Comparison of ENCODE assay signal across 8 mouse cellular contexts in the genomic region with DNA sequence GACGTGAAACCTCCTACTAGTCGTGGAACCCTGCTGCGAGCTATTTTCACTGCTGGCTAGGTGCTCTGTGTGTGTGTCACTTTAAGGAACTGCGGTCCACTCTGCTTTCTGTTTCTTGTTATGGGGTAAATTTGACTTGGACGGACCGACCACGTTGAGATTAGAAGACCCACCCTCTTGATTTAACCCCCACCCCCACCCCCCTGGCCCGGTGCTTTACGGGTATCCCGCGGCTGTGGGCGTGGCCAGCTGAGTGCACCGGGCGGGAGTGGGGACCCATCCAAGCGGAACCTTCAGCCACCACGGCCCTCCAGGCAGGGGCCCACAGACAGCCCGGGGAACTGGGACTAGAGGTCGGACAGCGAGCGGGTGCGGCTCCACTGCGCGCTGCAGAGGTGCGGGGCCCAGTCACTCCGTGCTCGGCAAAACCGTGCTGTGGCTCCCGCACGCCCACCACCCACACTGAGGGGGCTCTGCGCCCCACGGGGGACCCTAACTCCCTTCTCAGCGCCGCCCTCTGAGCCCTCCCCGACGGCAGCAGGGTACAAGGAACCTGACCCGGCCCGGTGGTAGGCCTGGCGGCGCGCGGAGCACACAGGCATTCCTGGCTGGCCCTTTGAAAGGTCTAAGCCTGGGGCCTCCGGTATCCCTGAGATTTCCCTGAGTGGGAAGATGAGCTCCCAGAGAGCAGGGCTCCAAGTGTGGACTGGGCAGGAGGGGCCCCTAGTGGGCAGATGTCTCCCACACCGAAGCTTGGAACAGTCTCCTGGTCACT. TPM values are rescaled to one million over a fixed set of nuclear protein-coding genes. Genes with fewer than 3 reads are reported as not detected.
DNase-seq lines count a peak whose midpoint lies in the region; ATAC-seq and TF ChIP-seq lines count a peak whose summit lies in the region.

No protein-coding gene starts in this region.

- TF ChIP-seq CTCF in forebrain, postnatal 0 days (IDR thresholded peaks at IDR 0.05; ENCODE audit: low read depth): peak; percentile 7; the same call in 1 of the 2 replicates

- peak; percentile 12; the same call in 1 of the 2 replicates for ATAC-seq in forebrain, postnatal 0 days
- ATAC-seq in megakaryocyte, adult 5-6 weeks (ENCODE audit: poor library complexity, severe bottlenecking): peak; percentile 75

- no peaks in the 10 kb centered on the region for H3K9me3 ChIP-seq in forebrain, postnatal 0 days (ENCODE audit: low read length)
- 0 out of 2 replicates have a peak, but pooled peaks cover 4% of the 10 kb centered on the region for H3K9me3 ChIP-seq in hindbrain, embryonic 10.5 days

- DNase-seq in ZHBTc4 (ENCODE audit: low read depth, low spot score): peak; percentile 63
- peak; percentile 54 for DNase-seq in cerebellum, adult 11-12 months
- peak; percentile 47 for DNase-seq in forebrain, postnatal 0 days
- peak; percentile 54 for DNase-seq in hindbrain, embryonic 10.5 days (ENCODE audit: low spot score)
- peak; percentile 11 for DNase-seq in layer of hippocampus, postnatal 36 days
- peak; percentile 43 to 52 for DNase-seq in right cerebral cortex, postnatal 10 days (ENCODE audit: low spot score in 2 of 2)
- DNase-seq in adipocyte (ENCODE audit: low spot score): no peak

- no peaks in the 10 kb centered on the region for H3K36me3 ChIP-seq in forebrain, postnatal 0 days (ENCODE audit: insufficient read depth)
- H3K36me3 ChIP-seq in hindbrain, embryonic 10.5 days: 0 out of 2 replicates have a peak, but pooled peaks cover under 1% of the 10 kb centered on the region

- no peaks in the 10 kb centered on the region for H3K27me3 ChIP-seq in forebrain, postnatal 0 days (ENCODE audit: insufficient read depth, low read length)
- no peaks in the 10 kb centered on the region for H3K27me3 ChIP-seq in hindbrain, embryonic 10.5 days (ENCODE audit: insufficient read depth, poor library complexity, severe bottlenecking)

- peak overlapping the region; percentile 49 for H3K4me3 ChIP-seq in forebrain, postnatal 0 days (ENCODE audit: low read depth, low read length)
- H3K4me3 ChIP-seq in hindbrain, embryonic 10.5 days: peak overlapping the region; percentile 59

- H3K9ac ChIP-seq in forebrain, postnatal 0 days: peak overlapping the region; percentile 70

- H3K4me2 ChIP-seq in forebrain, postnatal 0 days (ENCODE audit: low read depth): peak overlapping the region; percentile 68

- no peak overlapping the region for H3K27ac ChIP-seq in forebrain, postnatal 0 days (ENCODE audit: low read depth, low read length)
- H3K27ac ChIP-seq in hindbrain, embryonic 10.5 days: peak overlapping the region; percentile 87

- 0 out of 2 replicates have a peak, but pooled peaks cover 5% of the 10 kb centered on the region for H3K4me1 ChIP-seq in forebrain, postnatal 0 days (ENCODE audit: insufficient read depth)
- peaks cover 21% of the 10 kb centered on the region for H3K4me1 ChIP-seq in hindbrain, embryonic 10.5 days (replicated peaks)

- 11% methylated on average over 43 of the region's 43 CpGs for WGBS in forebrain, postnatal 0 days
- 15% methylated on average over 43 of the region's 43 CpGs for WGBS in hindbrain, embryonic 10.5 days

RNA-seq across cellular contexts. Expression of a gene that starts 54.0 kb away (rescaled TPM):
- total RNA-seq in forebrain, postnatal 0 days (2014; rRNA removed): not detected in 2 replicates
- not detected in 2 replicates for polyA plus RNA-seq in forebrain, postnatal 0 days (2015; fragmentation: Nextera tagmentation; extraction: Ambion mirVana)
- not detected in 2 replicates for polyA plus RNA-seq in hindbrain, embryonic 10.5 days (2016; fragmentation: Nextera tagmentation; extraction: Ambion mirVana)
- total RNA-seq in layer of hippocampus, postnatal 36 days (2021): under 1 TPM in 1 of 2 experiments, not detected in 1; 0.15 TPM
- not detected in 2 replicates for total RNA-seq in megakaryocyte, adult 5-6 weeks (2015)
- total RNA-seq in megakaryocyte, adult 5-6 weeks (2017): not detected in 2 replicates
